Mouse (Mus musculus): ENCODE results near the gene Atf3. TPM values are rescaled to one million over a fixed set of nuclear protein-coding genes. Genes with fewer than 3 reads are reported as not detected.
A peak's percentile ranks its signal among the peaks of the same experiment; 100 is the strongest.

Gene Atf3
- polyA plus RNA-seq, 1 experiment = 4.8 TPM

DNA sequence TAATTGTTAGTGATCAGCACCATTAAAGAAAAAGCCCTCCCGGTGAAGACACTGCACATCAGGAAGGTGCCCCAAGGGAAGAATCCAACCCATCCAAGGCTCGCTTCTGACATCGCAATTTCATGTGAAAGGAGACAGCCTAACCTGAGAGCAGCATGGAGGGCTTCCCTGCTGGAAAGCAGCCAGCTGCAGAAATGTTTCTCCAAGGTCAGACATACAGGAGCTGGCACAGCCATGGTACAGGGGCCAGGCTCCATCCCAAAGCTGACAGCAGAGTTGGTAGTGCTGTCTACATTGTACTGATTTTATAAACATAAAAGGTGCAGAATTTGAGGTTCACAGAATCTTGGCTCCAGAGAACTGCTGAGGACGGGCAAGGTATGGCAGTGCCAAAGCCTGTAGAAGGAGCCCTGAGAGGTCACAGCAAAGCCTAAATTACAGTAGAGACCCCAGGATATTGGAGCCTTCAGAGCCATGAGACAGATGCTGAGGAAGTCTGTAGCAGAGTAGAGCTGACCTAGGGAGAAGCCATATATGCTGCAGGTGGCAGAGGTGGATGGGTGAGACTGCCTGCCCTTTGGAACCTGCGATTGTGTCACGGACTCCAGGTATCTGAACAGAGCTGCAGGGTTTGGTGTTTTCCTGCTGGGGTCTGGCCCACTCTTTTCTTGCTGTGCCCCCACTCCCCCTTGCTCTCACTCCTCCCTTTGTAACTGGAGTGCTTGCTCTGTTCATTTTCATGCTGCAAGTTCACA, 18.1 kb upstream of the Atf3 start:
- no peak for DNase-seq
- no peak overlapping the region for H3K4me3 ChIP-seq (replicated peaks; ENCODE audit: extremely low read depth, low read depth, low read length)
- TF ChIP-seq CTCF (IDR thresholded peaks at IDR 0.05; ENCODE audit: insufficient read depth, low read length) (no peak), POLR2A (IDR thresholded peaks at IDR 0.05; ENCODE audit: borderline replicate concordance, extremely low read depth, low read depth, low read length) (no peak)
- no peaks in the 10 kb centered on the region for H3K4me1 ChIP-seq (ENCODE audit: control insufficient read depth, insufficient read depth, low read length)
- 89% methylated on average over 6 of the region's 6 CpGs for WGBS

DNA sequence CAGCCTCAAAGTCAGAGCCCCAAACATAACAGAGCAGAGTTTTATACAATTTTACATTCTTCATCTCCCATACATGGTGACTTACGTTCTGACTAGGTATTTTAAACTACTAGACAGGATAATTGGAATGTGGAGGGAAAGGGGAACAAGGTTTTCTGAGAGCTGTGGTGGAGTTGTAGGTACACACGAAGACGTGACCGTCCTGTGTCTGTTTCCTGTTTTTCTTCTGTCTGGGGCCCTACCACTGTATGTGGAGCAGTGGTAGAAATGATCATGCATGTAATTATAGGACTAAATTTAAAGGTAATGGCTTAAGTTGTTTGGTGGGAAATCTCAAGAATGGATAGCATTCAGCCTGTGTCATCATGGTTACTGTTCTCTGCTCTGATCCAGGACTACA, 17.0 kb upstream of the Atf3 start:
- WGBS = 76% methylated on average over 4 of the region's 4 CpGs

DNA sequence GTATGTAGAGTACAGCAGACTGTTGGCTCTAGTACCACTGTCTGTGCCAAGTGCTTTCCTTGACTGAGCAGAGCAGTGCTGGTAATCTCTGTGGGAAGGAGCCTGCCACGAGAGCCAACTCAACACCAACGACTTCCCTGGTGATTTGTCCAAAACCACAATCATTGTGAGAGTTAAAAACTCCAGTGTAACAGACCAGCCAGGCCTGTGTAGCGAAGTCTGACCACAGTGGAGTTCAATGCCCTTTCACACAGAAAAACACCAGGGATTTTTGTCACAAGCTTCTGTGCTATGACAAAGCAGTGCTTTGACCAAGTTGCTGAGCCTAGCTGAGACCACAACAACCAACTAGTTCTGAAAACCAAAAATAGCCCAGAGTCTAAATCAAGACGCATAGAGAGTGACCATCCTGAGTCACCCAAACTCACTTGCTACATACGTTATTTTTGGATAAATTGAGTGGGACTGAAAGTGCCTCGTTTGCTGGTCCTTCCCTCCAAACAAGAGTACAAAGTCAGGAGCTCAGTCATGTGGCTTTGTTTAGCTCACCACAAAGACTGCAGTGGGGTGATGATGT, 12.6 kb upstream of the Atf3 start:
- H3K4me1 ChIP-seq (ENCODE audit: control insufficient read depth, insufficient read depth, low read length) = no peaks in the 10 kb centered on the region
- WGBS = 69% methylated on average over 6 of the region's 6 CpGs
- TF ChIP-seq CTCF (IDR thresholded peaks at IDR 0.05; ENCODE audit: insufficient read depth, low read length) (no peak), POLR2A (IDR thresholded peaks at IDR 0.05; ENCODE audit: borderline replicate concordance, extremely low read depth, low read depth, low read length) (no peak)
- DNase-seq = no peak
- no peak overlapping the region for H3K4me3 ChIP-seq (replicated peaks; ENCODE audit: extremely low read depth, low read depth, low read length)

More for the DNA sequence above, 17.0 kb upstream of the Atf3 start:
- no peak for DNase-seq
- no peak for TF ChIP-seq POLR2A (IDR thresholded peaks at IDR 0.05; ENCODE audit: borderline replicate concordance, extremely low read depth, low read depth, low read length)
- TF ChIP-seq CTCF (IDR thresholded peaks at IDR 0.05; ENCODE audit: insufficient read depth, low read length) = no peak
- Histone ChIP-seq H3K4me3 (replicated peaks; ENCODE audit: extremely low read depth, low read depth, low read length) (no peak overlapping the region), H3K4me1 (ENCODE audit: control insufficient read depth, insufficient read depth, low read length) (no peaks in the 10 kb centered on the region)

DNA sequence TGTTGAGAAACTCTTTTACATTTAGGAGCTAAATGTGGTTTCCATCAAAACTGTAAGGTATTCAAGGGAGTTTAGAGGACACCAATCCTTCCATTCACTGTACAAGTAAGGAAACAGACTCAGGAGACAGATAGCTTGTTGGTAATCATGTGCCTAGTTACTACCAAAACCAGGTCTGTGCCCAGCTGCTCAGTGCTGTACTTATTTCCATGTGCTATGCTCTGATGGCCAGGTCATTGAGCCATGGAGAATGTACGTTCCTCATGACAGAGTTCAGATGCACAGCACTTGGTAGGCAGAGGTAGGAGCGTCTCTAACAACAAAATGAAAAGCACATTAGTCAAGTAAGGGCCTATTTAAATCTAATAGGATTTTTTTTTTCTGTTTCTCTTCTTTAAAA, 8.7 kb upstream of the Atf3 start:
- peaks cover 7% of the 10 kb centered on the region for H3K4me1 ChIP-seq (ENCODE audit: control insufficient read depth, insufficient read depth, low read length)
- H3K4me3 ChIP-seq (replicated peaks; ENCODE audit: extremely low read depth, low read depth, low read length) = no peak overlapping the region
- 91% methylated on average over 2 of the region's 2 CpGs for WGBS
- no peak for DNase-seq
- no peak for TF ChIP-seq POLR2A (IDR thresholded peaks at IDR 0.05; ENCODE audit: borderline replicate concordance, extremely low read depth, low read depth, low read length)
- no peak for TF ChIP-seq CTCF (IDR thresholded peaks at IDR 0.05; ENCODE audit: insufficient read depth, low read length)

DNA sequence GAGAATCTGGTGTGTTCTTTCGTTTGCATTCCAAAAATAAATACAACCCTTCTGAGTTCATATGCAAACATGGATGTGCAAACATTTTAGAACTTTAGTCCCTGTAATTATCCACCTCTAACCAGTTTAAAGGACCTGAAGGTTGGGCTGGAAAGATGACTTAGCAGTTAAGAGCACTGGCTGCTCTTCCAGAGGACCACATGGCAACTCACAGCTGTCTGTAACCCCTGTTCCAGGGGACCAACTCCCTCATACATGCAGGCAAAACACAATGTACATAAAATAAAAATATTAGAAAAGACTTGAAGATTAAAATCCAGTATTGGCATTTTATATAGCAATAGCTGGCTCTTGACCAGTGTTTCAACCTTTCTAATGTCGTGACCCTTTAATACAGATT, 7.9 kb upstream of the Atf3 start:
- TF ChIP-seq POLR2A (IDR thresholded peaks at IDR 0.05; ENCODE audit: borderline replicate concordance, extremely low read depth, low read depth, low read length) = no peak
- TF ChIP-seq CTCF (IDR thresholded peaks at IDR 0.05; ENCODE audit: insufficient read depth, low read length) = no peak
- WGBS = 73% methylated on average over 2 of the region's 2 CpGs
- no peak for DNase-seq
- peaks cover 7% of the 10 kb centered on the region for H3K4me1 ChIP-seq (ENCODE audit: control insufficient read depth, insufficient read depth, low read length)
- no peak overlapping the region for H3K4me3 ChIP-seq (replicated peaks; ENCODE audit: extremely low read depth, low read depth, low read length)

DNA sequence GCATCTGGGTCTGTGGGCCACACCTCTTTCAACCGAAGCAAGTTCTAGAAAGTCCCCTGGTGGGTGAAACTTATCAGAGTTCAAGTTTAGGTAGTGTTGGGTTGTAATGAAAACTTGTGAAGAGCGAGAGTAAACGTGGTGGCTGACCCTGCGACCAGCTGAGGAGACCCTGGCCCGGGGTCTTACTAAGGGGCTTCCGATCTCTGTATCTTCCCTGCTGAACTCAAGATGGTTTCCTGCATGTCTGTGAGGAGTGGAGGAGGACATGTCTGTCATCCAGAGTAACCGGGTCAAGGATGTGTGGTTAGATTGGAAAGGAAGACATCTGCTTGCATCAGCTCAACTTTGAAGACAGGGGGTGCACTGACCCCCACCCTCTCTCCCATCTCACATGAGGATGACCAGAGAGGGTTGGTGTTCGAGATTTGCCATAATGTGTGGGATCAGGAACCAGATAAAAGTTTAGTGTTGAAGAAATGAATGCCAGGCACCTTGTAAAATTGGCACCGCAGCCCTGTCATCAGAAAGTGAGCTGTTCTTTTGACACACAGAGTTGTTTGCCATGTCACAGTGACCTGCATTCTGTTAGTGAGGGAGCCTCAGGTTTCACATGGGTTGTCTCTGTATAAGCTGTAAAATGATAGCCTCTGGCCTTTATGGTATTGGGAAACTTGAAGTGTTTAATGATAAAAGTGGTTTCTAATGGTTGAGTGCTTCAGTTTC, 7.3 kb upstream of the Atf3 start:
- DNase-seq = peak; percentile 25
- TF ChIP-seq CTCF (IDR thresholded peaks at IDR 0.05; ENCODE audit: insufficient read depth, low read length) (no peak), POLR2A (IDR thresholded peaks at IDR 0.05; ENCODE audit: borderline replicate concordance, extremely low read depth, low read depth, low read length) (no peak)
- WGBS = 27% methylated on average over 9 of the region's 9 CpGs
- Histone ChIP-seq H3K4me3 (replicated peaks; ENCODE audit: extremely low read depth, low read depth, low read length) (peak overlapping the region; percentile 80), H3K4me1 (ENCODE audit: control insufficient read depth, insufficient read depth, low read length) (peaks cover 7% of the 10 kb centered on the region)

DNA sequence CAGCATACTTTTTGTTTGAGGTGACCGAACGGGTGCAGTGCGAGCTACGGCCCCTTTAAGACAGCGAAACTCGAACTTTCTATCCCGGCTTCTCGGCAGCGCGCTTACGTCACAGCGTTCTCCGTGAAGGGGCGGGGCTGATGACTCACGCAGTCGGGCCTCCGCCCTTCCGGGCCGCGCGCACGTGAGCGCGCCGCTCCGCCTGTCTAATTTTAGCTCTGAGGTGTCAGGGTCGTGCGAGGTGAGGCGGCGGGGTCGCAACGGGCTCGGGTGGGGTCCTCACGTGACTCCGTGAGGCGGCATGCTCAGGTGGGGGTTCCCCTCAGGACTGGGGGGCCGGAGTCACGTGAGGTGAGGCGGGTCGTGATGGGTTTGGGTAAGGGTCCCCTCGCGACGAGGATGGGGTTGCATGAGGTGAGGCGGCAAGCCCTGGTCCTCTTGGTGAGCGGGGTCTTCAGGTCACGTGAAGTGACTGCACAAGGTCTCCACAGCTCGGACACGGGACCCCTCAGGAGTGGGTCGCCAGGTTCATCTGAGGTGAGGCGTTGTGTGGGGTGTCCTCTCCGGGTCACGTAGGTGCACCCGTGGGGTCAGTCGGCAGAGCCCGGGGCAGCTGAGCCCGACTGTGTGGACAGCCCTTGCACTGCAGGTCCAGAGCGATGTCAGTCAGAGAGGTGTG, 6.6 kb upstream of the Atf3 start:
- Histone ChIP-seq H3K4me3 (replicated peaks; ENCODE audit: extremely low read depth, low read depth, low read length) (peak overlapping the region; percentile 80), H3K4me1 (ENCODE audit: control insufficient read depth, insufficient read depth, low read length) (peaks cover 7% of the 10 kb centered on the region)
- under 1% methylated on average over 57 of the region's 57 CpGs for WGBS
- peak; percentile 94 for DNase-seq
- TF ChIP-seq POLR2A (IDR thresholded peaks at IDR 0.05; ENCODE audit: borderline replicate concordance, extremely low read depth, low read depth, low read length) (peak; percentile 70; the same call in 1 of the 2 replicates), CTCF (IDR thresholded peaks at IDR 0.05; ENCODE audit: insufficient read depth, low read length) (no peak)

DNA sequence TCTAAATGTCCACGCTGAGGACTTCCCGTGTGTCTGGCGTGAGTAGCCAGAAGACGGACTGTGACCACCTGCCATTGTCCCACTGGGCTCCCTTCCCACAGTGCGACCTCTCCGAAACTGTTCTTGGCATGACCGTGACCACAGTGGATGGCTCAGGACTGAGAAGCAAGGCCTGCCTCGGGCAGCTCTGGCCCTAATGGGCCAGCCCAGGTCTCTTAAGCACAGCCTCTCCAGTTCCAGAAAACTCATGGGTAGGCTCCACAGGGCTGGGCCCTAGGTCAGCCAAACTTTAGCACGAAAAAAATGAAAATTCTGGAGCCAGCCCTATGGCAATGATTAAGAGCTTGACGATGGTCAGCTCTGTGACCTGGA, 6.1 kb upstream of the Atf3 start:
- DNase-seq = no peak
- H3K4me1 ChIP-seq (ENCODE audit: control insufficient read depth, insufficient read depth, low read length) = peaks cover 7% of the 10 kb centered on the region
- TF ChIP-seq POLR2A (IDR thresholded peaks at IDR 0.05; ENCODE audit: borderline replicate concordance, extremely low read depth, low read depth, low read length) = no peak
- TF ChIP-seq CTCF (IDR thresholded peaks at IDR 0.05; ENCODE audit: insufficient read depth, low read length) = no peak
- peak overlapping the region; percentile 26 for H3K4me3 ChIP-seq (replicated peaks; ENCODE audit: extremely low read depth, low read depth, low read length)
- WGBS = 50% methylated on average over 10 of the region's 10 CpGs

DNA sequence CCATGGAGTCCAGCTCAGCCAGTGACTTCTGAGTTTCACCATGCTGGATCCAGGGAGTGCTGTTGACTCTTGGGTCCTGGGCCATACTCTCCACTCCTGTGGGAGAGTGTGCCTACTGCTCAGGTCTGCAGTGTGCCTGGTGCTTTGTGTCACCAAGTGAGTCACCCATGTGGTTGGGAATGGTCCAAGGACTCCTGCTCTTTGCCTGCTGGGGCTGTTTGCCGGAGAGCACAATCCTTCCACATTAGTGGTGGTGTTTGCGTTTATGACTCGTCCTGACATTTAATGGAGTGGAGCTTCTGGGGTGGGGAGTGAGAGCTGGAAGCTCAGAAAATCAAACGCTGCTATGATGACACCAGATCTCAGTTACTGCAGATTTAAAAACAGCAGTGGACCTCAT, 4.2 kb upstream of the Atf3 start:
- H3K4me3 ChIP-seq (replicated peaks; ENCODE audit: extremely low read depth, low read depth, low read length) = no peak overlapping the region
- 65% methylated on average over 4 of the region's 4 CpGs for WGBS
- H3K4me1 ChIP-seq (ENCODE audit: control insufficient read depth, insufficient read depth, low read length) = peaks cover 7% of the 10 kb centered on the region
- TF ChIP-seq POLR2A (IDR thresholded peaks at IDR 0.05; ENCODE audit: borderline replicate concordance, extremely low read depth, low read depth, low read length) (no peak), CTCF (IDR thresholded peaks at IDR 0.05; ENCODE audit: insufficient read depth, low read length) (no peak)
- no peak for DNase-seq
